Mouse (Mus musculus): Measurements from ENCODE around the gene Rbm48. TPM values are rescaled to one million over a fixed set of nuclear protein-coding genes. Genes with fewer than 3 reads are reported as not detected.

Rbm48 gene
- 14.0 and 15.4 TPM in 2 replicates for polyA plus RNA-seq (2014; fragmentation: Nextera tagmentation; extraction: Ambion mirVana)

DNA sequence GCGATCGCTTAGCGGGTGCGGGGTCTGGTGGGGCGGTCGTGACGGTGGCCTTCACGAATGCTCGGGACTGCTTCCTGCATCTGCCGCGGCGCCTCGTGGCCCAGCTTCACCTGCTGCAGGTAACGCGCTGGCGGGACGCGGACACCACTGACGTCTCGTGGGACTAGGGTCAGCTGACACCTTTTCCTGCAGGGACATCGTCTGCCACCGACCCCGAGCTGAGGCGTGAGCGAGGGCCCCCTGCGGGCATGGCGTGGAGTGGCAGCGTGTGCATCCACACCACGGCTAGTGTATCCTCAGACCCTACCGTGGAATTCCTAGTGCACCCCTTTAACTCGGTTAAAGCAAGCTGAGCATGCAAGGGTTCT is at the start of gene Rbm48:
TSS of gene Rbm48 (minus strand) at position 187 of the 368 bp plus-strand sequence.
- peaks cover 9% of the 10 kb centered on the region for H3K4me1 ChIP-seq (ENCODE audit: control insufficient read depth, insufficient read depth, low read length)
- peak within 1 kb of the TSS; percentile 67 for H3K4me2 ChIP-seq (ENCODE audit: low read depth, severe bottlenecking)
- DNase-seq (ENCODE audit: low spot score) (peak; percentile 81), ATAC-seq (ENCODE audit: insufficient number of reproducible peaks, low FRiP score, low TSS enrichment, low read depth) (peak; percentile 74)
- H3K9me3 ChIP-seq (ENCODE audit: control insufficient read depth, low read length), result no peaks in the 10 kb centered on the region; the same call in 1 of the 2 replicates
- H3K9ac ChIP-seq (ENCODE audit: low read length), result peak within 1 kb of the TSS; percentile 69
- H3K27me3 ChIP-seq (ENCODE audit: control insufficient read depth, insufficient read depth, low read length), result no peaks in the 10 kb centered on the region
- H3K27ac ChIP-seq (replicated peaks; ENCODE audit: low read depth, low read length), result no peak within 1 kb of the TSS
- H3K36me3 ChIP-seq (ENCODE audit: control insufficient read depth, insufficient read depth, low read length), result no peaks in the 10 kb centered on the region
- peak within 1 kb of the TSS; percentile 83 for H3K4me3 ChIP-seq (ENCODE audit: low read depth, low read length)
- WGBS, result under 1% methylated on average over 30 of the region's 31 CpGs

- Histone ChIP-seq H3K27me3 (ENCODE audit: control insufficient read depth, insufficient read depth, low read length) (no peaks in the 10 kb centered on the region), H3K4me2 (ENCODE audit: low read depth, severe bottlenecking) (no peak overlapping the region; the same call in 1 of the 2 replicates), H3K9ac (ENCODE audit: low read length) (no peak overlapping the region), H3K36me3 (ENCODE audit: control insufficient read depth, insufficient read depth, low read length) (no peaks in the 10 kb centered on the region; the same call in 1 of the 2 replicates), H3K27ac (replicated peaks; ENCODE audit: low read depth, low read length) (no peak overlapping the region), H3K4me3 (ENCODE audit: low read depth, low read length) (no peak overlapping the region), H3K4me1 (ENCODE audit: control insufficient read depth, insufficient read depth, low read length) (peaks cover 5% of the 10 kb centered on the region; the same call in 1 of the 2 replicates), H3K9me3 (ENCODE audit: control insufficient read depth, low read length) (no peaks in the 10 kb centered on the region)
- DNase-seq (ENCODE audit: low spot score) (no peak), ATAC-seq (ENCODE audit: insufficient number of reproducible peaks, low FRiP score, low TSS enrichment, low read depth) (no peak)
- WGBS, result 55% methylated on average over 6 of the region's 6 CpGs
Measured at GRCm38 (mm10) chr5:3645326-3645725, 48.9 kb upstream of the Rbm48 start.

- Histone ChIP-seq H3K27me3 (ENCODE audit: control insufficient read depth, insufficient read depth, low read length) (no peaks in the 10 kb centered on the region), H3K4me3 (ENCODE audit: low read depth, low read length) (no peak overlapping the region), H3K4me1 (ENCODE audit: control insufficient read depth, insufficient read depth, low read length) (peaks cover 5% of the 10 kb centered on the region; the same call in 1 of the 2 replicates), H3K4me2 (ENCODE audit: low read depth, severe bottlenecking) (no peak overlapping the region), H3K9ac (ENCODE audit: low read length) (no peak overlapping the region), H3K27ac (replicated peaks; ENCODE audit: low read depth, low read length) (no peak overlapping the region), H3K9me3 (ENCODE audit: control insufficient read depth, low read length) (no peaks in the 10 kb centered on the region), H3K36me3 (ENCODE audit: control insufficient read depth, insufficient read depth, low read length) (peaks cover under 1% of the 10 kb centered on the region; the same call in 1 of the 2 replicates)
- ATAC-seq (ENCODE audit: insufficient number of reproducible peaks, low FRiP score, low TSS enrichment, low read depth), result no peak
- WGBS, result 94% methylated on average over 6 of the region's 6 CpGs
- no peak for DNase-seq (ENCODE audit: low spot score)
Measured at GRCm38 (mm10) chr5:3644621-3645020, 48.2 kb upstream of the Rbm48 start.

DNA sequence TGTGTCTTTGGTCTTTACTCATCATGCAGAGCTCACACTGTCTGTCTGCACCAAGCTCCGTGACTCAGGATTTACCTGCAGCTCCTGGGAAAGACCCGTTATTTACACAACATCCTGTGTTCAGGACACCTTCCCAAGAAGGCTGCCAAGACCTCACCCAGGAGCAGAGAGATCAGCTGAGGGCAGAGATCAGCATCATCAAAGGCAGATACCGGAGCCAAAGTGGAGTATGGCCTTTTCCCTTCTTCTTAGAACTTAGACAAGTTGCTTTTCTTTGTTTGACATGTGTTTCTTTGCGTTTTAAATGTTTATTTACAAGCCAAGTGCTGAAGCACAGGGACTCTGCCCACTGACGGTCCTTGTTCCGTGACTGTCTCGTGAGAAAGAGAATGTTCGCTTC is 38.9 kb upstream of the Rbm48 start:
- no peak for DNase-seq (ENCODE audit: low spot score)
- 83% methylated on average over 8 of the region's 8 CpGs for WGBS
- H3K4me2 ChIP-seq (ENCODE audit: low read depth, severe bottlenecking), result no peak overlapping the region
- ATAC-seq (ENCODE audit: insufficient number of reproducible peaks, low FRiP score, low TSS enrichment, low read depth), result no peak
- peaks cover 3% of the 10 kb centered on the region; the same call in 1 of the 2 replicates for H3K4me1 ChIP-seq (ENCODE audit: control insufficient read depth, insufficient read depth, low read length)
- H3K4me3 ChIP-seq (ENCODE audit: low read depth, low read length), result no peak overlapping the region
- no peaks in the 10 kb centered on the region for H3K27me3 ChIP-seq (ENCODE audit: control insufficient read depth, insufficient read depth, low read length)
- H3K27ac ChIP-seq (replicated peaks; ENCODE audit: low read depth, low read length), result no peak overlapping the region
- no peaks in the 10 kb centered on the region for H3K9me3 ChIP-seq (ENCODE audit: control insufficient read depth, low read length)
- H3K9ac ChIP-seq (ENCODE audit: low read length), result no peak overlapping the region
- H3K36me3 ChIP-seq (ENCODE audit: control insufficient read depth, insufficient read depth, low read length), result peaks cover 5% of the 10 kb centered on the region; the same call in 1 of the 2 replicates

DNA sequence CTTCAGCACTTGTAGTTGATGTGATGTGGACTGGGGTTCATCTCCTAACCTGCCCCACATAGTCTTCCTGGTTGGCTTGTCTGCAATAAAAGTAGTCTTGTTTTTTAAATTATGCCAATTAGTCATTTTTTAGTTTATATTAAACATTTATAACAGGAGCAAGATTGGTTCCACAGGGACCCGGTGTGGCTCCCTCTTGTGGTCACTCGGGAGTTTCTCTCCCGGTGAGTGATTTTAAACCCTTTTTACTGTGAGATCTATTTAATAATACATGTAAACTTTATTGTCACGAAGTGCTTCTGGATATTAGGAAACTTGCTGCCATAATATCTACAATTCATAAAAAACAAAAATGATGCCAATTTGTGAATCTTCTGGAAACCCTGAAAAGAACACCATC is 37.6 kb upstream of the Rbm48 start:
- 64% methylated on average over 4 of the region's 4 CpGs for WGBS
- DNase-seq (ENCODE audit: low spot score), result peak; percentile 29

GRCm38 (mm10) chr5:3633315-3633714 is 36.9 kb upstream of the Rbm48 start:
- WGBS, result 91% methylated on average over 13 of the region's 13 CpGs
- no peak overlapping the region for H3K27ac ChIP-seq (replicated peaks; ENCODE audit: low read depth, low read length)
- ATAC-seq (ENCODE audit: insufficient number of reproducible peaks, low FRiP score, low TSS enrichment, low read depth), result no peak
- no peak overlapping the region for H3K4me2 ChIP-seq (ENCODE audit: low read depth, severe bottlenecking)
- peaks cover 3% of the 10 kb centered on the region; the same call in 1 of the 2 replicates for H3K4me1 ChIP-seq (ENCODE audit: control insufficient read depth, insufficient read depth, low read length)
- no peak for DNase-seq (ENCODE audit: low spot score)
- H3K9me3 ChIP-seq (ENCODE audit: control insufficient read depth, low read length), result no peaks in the 10 kb centered on the region
- H3K4me3 ChIP-seq (ENCODE audit: low read depth, low read length), result no peak overlapping the region
- no peaks in the 10 kb centered on the region for H3K27me3 ChIP-seq (ENCODE audit: control insufficient read depth, insufficient read depth, low read length)
- no peak overlapping the region for H3K9ac ChIP-seq (ENCODE audit: low read length)
- H3K36me3 ChIP-seq (ENCODE audit: control insufficient read depth, insufficient read depth, low read length), result peaks cover 3% of the 10 kb centered on the region; the same call in 1 of the 2 replicates

More for the DNA sequence above, 37.6 kb upstream of the Rbm48 start:
- H3K9ac ChIP-seq (ENCODE audit: low read length), result no peak overlapping the region
- peaks cover 3% of the 10 kb centered on the region; the same call in 1 of the 2 replicates for H3K36me3 ChIP-seq (ENCODE audit: control insufficient read depth, insufficient read depth, low read length)
- no peak for ATAC-seq (ENCODE audit: insufficient number of reproducible peaks, low FRiP score, low TSS enrichment, low read depth)
- no peak overlapping the region for H3K4me2 ChIP-seq (ENCODE audit: low read depth, severe bottlenecking)
- H3K4me1 ChIP-seq (ENCODE audit: control insufficient read depth, insufficient read depth, low read length), result peaks cover 3% of the 10 kb centered on the region; the same call in 1 of the 2 replicates
- no peaks in the 10 kb centered on the region for H3K9me3 ChIP-seq (ENCODE audit: control insufficient read depth, low read length)
- no peak overlapping the region for H3K4me3 ChIP-seq (ENCODE audit: low read depth, low read length)
- no peak overlapping the region for H3K27ac ChIP-seq (replicated peaks; ENCODE audit: low read depth, low read length)
- H3K27me3 ChIP-seq (ENCODE audit: control insufficient read depth, insufficient read depth, low read length), result no peaks in the 10 kb centered on the region

DNA sequence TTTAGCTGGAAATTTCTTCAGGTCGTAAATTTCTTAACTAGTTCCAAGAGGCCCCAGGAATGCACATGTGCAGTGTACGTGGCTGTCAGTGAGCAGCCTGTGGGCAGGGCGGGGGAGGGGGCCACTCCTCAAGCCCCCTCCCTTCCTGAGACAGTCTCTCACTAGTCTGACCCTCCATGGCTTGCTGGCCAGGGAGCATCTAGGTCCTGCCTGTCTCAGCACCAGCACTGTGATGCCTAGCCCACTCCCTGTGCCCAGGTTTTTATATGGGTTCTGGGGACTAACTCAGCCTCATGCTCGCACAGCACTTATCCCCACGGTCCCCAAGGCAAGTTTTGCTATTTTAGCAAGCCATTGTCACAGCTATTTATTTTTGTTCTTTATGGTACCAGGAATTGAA is 35.9 kb upstream of the Rbm48 start:
- peaks cover 3% of the 10 kb centered on the region; the same call in 1 of the 2 replicates for H3K36me3 ChIP-seq (ENCODE audit: control insufficient read depth, insufficient read depth, low read length)
- H3K4me2 ChIP-seq (ENCODE audit: low read depth, severe bottlenecking), result no peak overlapping the region
- no peaks in the 10 kb centered on the region for H3K27me3 ChIP-seq (ENCODE audit: control insufficient read depth, insufficient read depth, low read length)
- ATAC-seq (ENCODE audit: insufficient number of reproducible peaks, low FRiP score, low TSS enrichment, low read depth) (no peak), DNase-seq (ENCODE audit: low spot score) (no peak)
- no peak overlapping the region for H3K4me3 ChIP-seq (ENCODE audit: low read depth, low read length)
- H3K27ac ChIP-seq (replicated peaks; ENCODE audit: low read depth, low read length), result no peak overlapping the region
- H3K9me3 ChIP-seq (ENCODE audit: control insufficient read depth, low read length), result no peaks in the 10 kb centered on the region
- peaks cover 3% of the 10 kb centered on the region; the same call in 1 of the 2 replicates for H3K4me1 ChIP-seq (ENCODE audit: control insufficient read depth, insufficient read depth, low read length)
- 67% methylated on average over 5 of the region's 5 CpGs for WGBS
- no peak overlapping the region for H3K9ac ChIP-seq (ENCODE audit: low read length)

DNA sequence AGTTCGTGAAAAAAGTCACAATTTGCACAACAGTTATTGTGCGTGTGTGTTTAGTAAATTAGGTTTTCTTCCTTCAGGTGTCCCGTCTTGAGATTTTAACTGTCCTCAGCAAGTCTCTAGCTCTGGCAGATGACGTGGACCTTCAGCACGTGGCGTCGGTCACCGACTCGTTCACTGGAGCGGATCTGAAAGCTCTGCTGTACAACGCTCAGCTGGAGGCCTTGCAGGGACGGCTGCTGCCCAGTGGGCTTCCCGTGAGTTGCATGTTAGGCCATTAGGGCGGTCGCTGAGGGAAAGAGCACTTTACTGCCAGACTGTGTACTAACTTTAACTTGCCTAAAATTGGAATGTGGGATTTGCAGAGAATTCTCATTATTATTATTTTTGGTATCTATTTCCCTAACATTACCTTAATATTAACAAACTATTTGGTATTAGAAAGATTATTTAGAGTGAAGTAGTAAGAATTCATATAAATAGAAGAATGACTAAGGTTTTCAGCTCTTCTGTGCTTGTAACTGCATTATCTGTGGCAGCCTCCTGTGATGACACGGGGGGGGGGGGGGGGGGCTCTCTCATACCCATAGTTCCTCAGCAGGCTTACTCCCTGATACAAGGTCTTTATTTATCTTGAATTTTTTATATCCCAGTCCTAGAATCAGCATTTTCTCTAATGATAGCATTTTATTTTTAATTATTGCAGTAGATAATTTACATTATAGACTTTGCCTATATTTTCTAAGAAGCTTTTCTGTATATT is 35.3 kb upstream of the Rbm48 start:
- no peak for ATAC-seq (ENCODE audit: insufficient number of reproducible peaks, low FRiP score, low TSS enrichment, low read depth)
- no peak overlapping the region for H3K9ac ChIP-seq (ENCODE audit: low read length)
- no peak overlapping the region for H3K4me2 ChIP-seq (ENCODE audit: low read depth, severe bottlenecking)
- peak; percentile 32 for DNase-seq (ENCODE audit: low spot score)
- no peaks in the 10 kb centered on the region for H3K9me3 ChIP-seq (ENCODE audit: control insufficient read depth, low read length)
- no peaks in the 10 kb centered on the region for H3K27me3 ChIP-seq (ENCODE audit: control insufficient read depth, insufficient read depth, low read length)
- H3K36me3 ChIP-seq (ENCODE audit: control insufficient read depth, insufficient read depth, low read length), result peaks cover 3% of the 10 kb centered on the region; the same call in 1 of the 2 replicates
- 65% methylated on average over 16 of the region's 16 CpGs for WGBS
- no peak overlapping the region for H3K27ac ChIP-seq (replicated peaks; ENCODE audit: low read depth, low read length)
- peaks cover 3% of the 10 kb centered on the region; the same call in 1 of the 2 replicates for H3K4me1 ChIP-seq (ENCODE audit: control insufficient read depth, insufficient read depth, low read length)
- H3K4me3 ChIP-seq (ENCODE audit: low read depth, low read length), result no peak overlapping the region
